Mouse (Mus musculus): ENCODE measurements around the gene Cpm. TPM values are rescaled to one million over a fixed set of nuclear protein-coding genes. Genes with fewer than 3 reads are reported as not detected.
"Not testable (repeated sequence)": the region's sequence is repeated elsewhere in the genome, so short reads cannot be mapped to it uniquely, and the experiment has no call there.

Cpm gene
- polyA plus RNA-seq, 1 experiment from 2014 or later: 2.4 TPM

GRCm38 (mm10) chr10:117595442-117596164, 33.7 kb upstream of the Cpm start:
- no peaks in the 10 kb centered on the region for H3K36me3 ChIP-seq
- no peak overlapping the region for H3K4me3 ChIP-seq
- no peak overlapping the region for H3K9ac ChIP-seq
- no peak for ATAC-seq (replicated peaks; ENCODE audit: insufficient number of reproducible peaks, insufficient read depth, low FRiP score, low read depth)
- no peak overlapping the region for H3K27ac ChIP-seq
- H3K27me3 ChIP-seq: no peaks in the 10 kb centered on the region
- 0 out of 2 replicates have a peak, but pooled peaks cover 2% of the 10 kb centered on the region for H3K4me1 ChIP-seq (replicated peaks)
- H3K4me2 ChIP-seq: no peak overlapping the region
- no peaks in the 10 kb centered on the region for H3K9me3 ChIP-seq (replicated peaks)
- WGBS: 63% methylated on average over 13 of the region's 13 CpGs

- Histone ChIP-seq H3K4me1 (replicated peaks) (0 out of 2 replicates have a peak, but pooled peaks cover 2% of the 10 kb centered on the region), H3K9me3 (replicated peaks) (no peaks in the 10 kb centered on the region), H3K36me3 (no peaks in the 10 kb centered on the region), H3K27ac (no peak overlapping the region), H3K9ac (no peak overlapping the region), H3K4me2 (no peak overlapping the region), H3K4me3 (no peak overlapping the region), H3K27me3 (no peaks in the 10 kb centered on the region)
- ATAC-seq (replicated peaks; ENCODE audit: insufficient number of reproducible peaks, insufficient read depth, low FRiP score, low read depth): no peak
- 66% methylated on average over 9 of the region's 9 CpGs for WGBS
Observed at GRCm38 (mm10) chr10:117596165-117596735, 33.0 kb upstream of the Cpm start.

- 71% methylated on average over 5 of the region's 5 CpGs for WGBS
- 0 out of 2 replicates have a peak, but pooled peaks cover 2% of the 10 kb centered on the region for H3K4me1 ChIP-seq (replicated peaks)
- H3K36me3 ChIP-seq: no peaks in the 10 kb centered on the region
- no peak overlapping the region for H3K27ac ChIP-seq
- H3K4me2 ChIP-seq: no peak overlapping the region
- H3K9ac ChIP-seq: no peak overlapping the region
- ATAC-seq (replicated peaks; ENCODE audit: insufficient number of reproducible peaks, insufficient read depth, low FRiP score, low read depth): no peak
- H3K4me3 ChIP-seq: no peak overlapping the region
- H3K27me3 ChIP-seq: no peaks in the 10 kb centered on the region
- H3K9me3 ChIP-seq (replicated peaks): no peaks in the 10 kb centered on the region
Observed at GRCm38 (mm10) chr10:117596771-117597324, 32.5 kb upstream of the Cpm start.

- ATAC-seq (replicated peaks; ENCODE audit: insufficient number of reproducible peaks, insufficient read depth, low FRiP score, low read depth); H3K9me3 ChIP-seq (replicated peaks); H3K4me2 ChIP-seq; H3K4me1 ChIP-seq (replicated peaks); H3K36me3 ChIP-seq; H3K27ac ChIP-seq; H3K27me3 ChIP-seq; H3K4me3 ChIP-seq; H3K9ac ChIP-seq: not testable (repeated sequence)
- WGBS: 83% methylated on average over 16 of the region's 16 CpGs
Observed at GRCm38 (mm10) chr10:117597371-117598265, 31.7 kb upstream of the Cpm start.

- no peak overlapping the region for H3K27ac ChIP-seq
- H3K9ac ChIP-seq: no peak overlapping the region
- ATAC-seq (replicated peaks; ENCODE audit: insufficient number of reproducible peaks, insufficient read depth, low FRiP score, low read depth): no peak
- 0 out of 2 replicates have a peak, but pooled peaks cover 2% of the 10 kb centered on the region for H3K4me1 ChIP-seq (replicated peaks)
- no peaks in the 10 kb centered on the region for H3K9me3 ChIP-seq (replicated peaks)
- H3K36me3 ChIP-seq: no peaks in the 10 kb centered on the region
- WGBS: 87% methylated on average over 10 of the region's 10 CpGs
- H3K27me3 ChIP-seq: no peaks in the 10 kb centered on the region
- no peak overlapping the region for H3K4me3 ChIP-seq
- H3K4me2 ChIP-seq: no peak overlapping the region
Observed at GRCm38 (mm10) chr10:117598266-117598950, 30.9 kb upstream of the Cpm start.

- not testable (repeated sequence) for ATAC-seq (replicated peaks; ENCODE audit: insufficient number of reproducible peaks, insufficient read depth, low FRiP score, low read depth); H3K4me1 ChIP-seq (replicated peaks)
Observed at GRCm38 (mm10) chr10:117598951-117599572, 30.2 kb upstream of the Cpm start.

GRCm38 (mm10) chr10:117601146-117602035, 27.9 kb upstream of the Cpm start:
- no peaks in the 10 kb centered on the region for H3K4me1 ChIP-seq (replicated peaks)
- H3K9me3 ChIP-seq (replicated peaks): no peaks in the 10 kb centered on the region
- no peak overlapping the region for H3K27ac ChIP-seq
- no peak overlapping the region for H3K4me2 ChIP-seq
- H3K4me3 ChIP-seq: no peak overlapping the region
- H3K27me3 ChIP-seq: no peaks in the 10 kb centered on the region
- ATAC-seq (replicated peaks; ENCODE audit: insufficient number of reproducible peaks, insufficient read depth, low FRiP score, low read depth): no peak
- H3K36me3 ChIP-seq: no peaks in the 10 kb centered on the region
- no peak overlapping the region for H3K9ac ChIP-seq
- 65% methylated on average over 8 of the region's 8 CpGs for WGBS

More at GRCm38 (mm10) chr10:117598951-117599572, 30.2 kb upstream of the Cpm start:
- H3K4me3 ChIP-seq; H3K4me2 ChIP-seq; H3K27me3 ChIP-seq; H3K9ac ChIP-seq; H3K9me3 ChIP-seq (replicated peaks); H3K36me3 ChIP-seq; H3K27ac ChIP-seq: not testable (repeated sequence)
- 80% methylated on average over 8 of the region's 8 CpGs for whole genome bisulfite sequencing

GRCm38 (mm10) chr10:117602325-117603129, 26.8 kb upstream of the Cpm start:
- H3K36me3 ChIP-seq: no peaks in the 10 kb centered on the region
- H3K9me3 ChIP-seq (replicated peaks): no peaks in the 10 kb centered on the region
- H3K4me1 ChIP-seq (replicated peaks): no peaks in the 10 kb centered on the region
- H3K9ac ChIP-seq: no peak overlapping the region
- H3K4me3 ChIP-seq: no peak overlapping the region
- H3K4me2 ChIP-seq: no peak overlapping the region
- H3K27me3 ChIP-seq: no peaks in the 10 kb centered on the region
- ATAC-seq (replicated peaks; ENCODE audit: insufficient number of reproducible peaks, insufficient read depth, low FRiP score, low read depth): no peak
- WGBS: 83% methylated on average over 3 of the region's 3 CpGs
- H3K27ac ChIP-seq: no peak overlapping the region

- Histone ChIP-seq H3K9me3 (replicated peaks) (no peaks in the 10 kb centered on the region), H3K27ac (no peak overlapping the region), H3K4me3 (no peak overlapping the region), H3K27me3 (no peaks in the 10 kb centered on the region), H3K4me2 (no peak overlapping the region), H3K9ac (no peak overlapping the region), H3K36me3 (no peaks in the 10 kb centered on the region), H3K4me1 (replicated peaks) (no peaks in the 10 kb centered on the region)
- no peak for ATAC-seq (replicated peaks; ENCODE audit: insufficient number of reproducible peaks, insufficient read depth, low FRiP score, low read depth)
- 83% methylated on average over 8 of the region's 8 CpGs for WGBS
Observed at GRCm38 (mm10) chr10:117603130-117603833, 26.0 kb upstream of the Cpm start.
